Mouse (Mus musculus): ENCODE measurements around the gene Dmtf1.
"Not testable (repeated sequence)": the region's sequence is repeated elsewhere in the genome, so short reads cannot be mapped to it uniquely, and the experiment has no call there.

Gene Dmtf1

DNA sequence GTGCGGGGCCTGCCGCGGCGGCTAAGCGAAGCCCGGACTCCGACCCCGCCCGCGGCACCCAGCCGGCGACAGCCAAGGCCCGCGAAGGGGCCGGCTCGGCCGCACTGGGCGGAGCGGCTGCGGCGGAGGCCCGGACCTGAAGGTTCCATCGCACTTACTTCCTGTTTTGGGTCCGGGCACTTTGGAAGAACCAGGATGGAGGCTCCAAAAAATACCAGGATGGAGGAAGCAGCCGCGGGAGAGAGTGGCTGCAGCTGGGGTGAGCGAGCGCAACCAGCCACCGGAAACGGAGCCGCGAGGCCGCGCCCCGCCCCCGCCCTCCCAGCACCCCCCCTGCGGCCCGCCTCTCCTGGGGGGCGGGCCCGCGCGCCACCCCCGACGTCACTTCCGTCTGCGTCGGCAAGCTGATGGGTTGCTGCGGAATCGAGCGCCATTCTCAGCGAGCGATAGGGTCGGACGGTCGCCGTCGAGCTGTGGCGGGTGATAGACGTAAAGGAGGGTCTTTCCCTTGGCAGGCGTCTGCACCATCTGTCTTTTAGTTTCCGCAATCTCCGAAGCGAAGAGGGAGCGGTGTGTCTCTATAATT is at the start of gene Dmtf1:
Gene Dmtf1 (minus strand): TSS at position 321 of the 586 bp plus-strand sequence.
- DNase-seq: peak; percentile 84 to 87

DNA sequence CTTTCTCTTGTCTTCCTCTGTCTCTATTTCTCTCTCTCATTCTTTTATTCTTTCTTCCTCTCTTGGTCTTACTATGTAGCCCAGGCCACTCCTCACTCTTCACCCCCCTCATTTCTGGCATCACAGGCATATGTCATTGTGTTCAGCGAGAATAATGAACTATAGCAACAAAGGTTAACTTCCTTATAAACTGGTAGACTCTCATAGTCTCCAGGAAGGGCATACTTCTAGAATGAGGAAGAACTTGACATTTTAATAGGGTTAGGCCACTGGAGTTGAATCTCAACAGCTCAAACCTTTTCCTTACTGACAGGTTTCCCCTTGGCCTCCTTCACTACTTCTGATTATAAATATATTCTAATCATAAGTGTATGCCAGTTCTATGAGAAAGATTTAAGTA is 24.9 kb upstream of the Dmtf1 start:
- no peak for DNase-seq

DNA sequence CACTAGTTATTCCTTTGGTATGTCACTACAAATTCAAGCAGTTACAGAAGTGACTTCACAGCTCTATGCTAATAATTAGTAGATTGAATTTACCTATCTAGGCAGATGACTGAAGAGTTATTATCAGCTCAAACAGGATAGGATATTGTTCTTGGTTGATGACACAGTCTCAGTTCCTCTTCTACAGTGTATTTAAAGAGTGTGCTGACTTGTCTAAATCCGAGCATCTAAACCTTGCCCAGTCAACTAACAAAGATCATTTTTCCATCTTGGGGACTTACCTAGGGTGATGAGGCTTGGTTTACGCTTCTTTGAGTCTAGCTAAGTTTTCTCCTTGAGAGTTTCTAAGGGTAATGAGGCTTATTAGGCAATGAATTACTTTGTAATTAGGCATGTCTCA is 11.7 kb upstream of the Dmtf1 start:
- no peak for DNase-seq

DNA sequence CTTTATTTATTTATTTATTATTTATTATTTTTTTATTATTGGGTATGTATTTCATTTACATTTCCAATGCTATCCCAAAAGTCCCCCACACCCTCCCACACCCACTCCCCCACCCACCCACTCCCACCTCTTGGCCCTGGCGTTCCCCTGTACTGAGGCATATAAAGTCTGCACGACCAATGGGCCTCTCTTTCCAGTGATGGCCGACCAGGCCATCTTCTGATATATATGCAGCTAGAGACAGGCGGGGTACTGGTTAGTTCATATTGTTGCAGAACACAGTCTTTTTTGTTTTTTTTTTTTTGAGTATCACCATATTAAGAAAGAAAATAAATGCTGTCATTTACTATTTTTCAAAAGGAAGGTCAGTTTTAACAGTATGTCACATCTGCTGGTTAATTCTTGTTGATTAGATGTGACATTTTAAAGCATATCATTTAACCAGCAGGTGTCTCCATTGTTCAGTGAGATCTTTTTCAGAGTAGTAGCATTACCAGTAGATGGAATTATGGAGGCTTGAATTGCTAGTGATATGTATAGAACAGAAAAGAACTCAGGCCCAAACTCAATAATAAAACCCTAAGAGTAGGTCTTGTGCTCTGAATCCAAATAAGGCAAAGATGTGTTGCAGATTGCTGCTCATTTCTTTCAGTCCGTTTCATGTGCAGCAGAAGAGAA is 7.9 kb upstream of the Dmtf1 start:
- DNase-seq: not testable (repeated sequence)

DNA sequence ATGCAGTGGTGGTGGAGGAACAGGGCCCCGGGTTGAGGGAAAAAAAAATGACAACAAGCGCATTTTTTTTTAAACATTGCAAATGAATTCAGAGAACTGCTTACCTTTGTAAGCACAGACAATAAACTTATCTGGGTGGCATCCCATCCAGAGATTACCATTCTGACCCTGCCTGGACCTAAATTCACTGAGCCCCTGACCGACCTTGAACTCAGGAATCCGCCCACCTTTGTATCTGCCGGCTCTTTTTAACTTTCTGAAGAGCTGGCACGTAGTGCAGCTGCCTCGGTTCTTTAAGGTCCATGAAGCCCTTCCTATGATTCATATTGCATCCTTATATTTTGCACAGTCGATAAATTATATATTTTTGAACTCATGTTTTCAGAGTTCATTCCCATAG is 4.8 kb upstream of the Dmtf1 start:
- no peak for DNase-seq

DNA sequence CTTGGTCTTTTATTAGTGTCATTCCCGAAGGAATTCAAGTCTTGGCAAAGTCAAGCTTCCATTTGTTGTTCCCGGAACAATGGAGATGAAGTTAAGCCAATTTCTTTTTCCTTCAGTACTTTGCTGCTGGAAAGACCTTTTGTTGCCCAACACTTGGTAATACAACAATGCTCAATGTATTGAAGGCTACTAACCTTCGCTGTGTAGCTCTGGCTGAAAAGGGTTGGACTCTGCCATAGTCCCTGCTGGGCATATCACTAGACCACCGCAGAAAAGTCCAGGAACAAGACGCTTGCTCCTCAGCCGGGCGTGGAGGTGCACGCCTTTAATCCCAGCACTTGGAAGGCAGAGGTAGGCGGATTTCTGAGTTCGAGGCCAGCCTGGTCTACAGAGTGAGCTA is 3.6 kb upstream of the Dmtf1 start:
- not testable (repeated sequence) for DNase-seq

DNA sequence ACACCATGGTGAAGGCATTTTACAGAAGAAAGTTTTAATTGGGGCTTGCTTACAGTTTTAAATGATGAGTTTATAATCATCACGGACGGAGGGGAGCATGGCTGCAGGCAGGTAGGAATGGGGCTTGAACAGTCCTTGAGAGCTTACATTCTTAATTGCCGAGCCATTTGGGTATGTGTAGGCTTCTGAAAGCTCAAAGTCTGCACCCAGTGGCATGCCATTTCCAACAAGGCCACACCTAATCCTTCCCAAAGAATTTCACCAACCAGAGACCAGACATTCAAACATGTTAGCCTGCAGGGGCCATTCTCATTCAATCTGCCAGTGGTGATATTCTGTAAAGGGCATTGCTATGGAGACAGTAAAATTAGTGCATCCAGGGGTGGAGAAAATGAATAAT is 1.8 kb upstream of the Dmtf1 start:
- DNase-seq: no peak

DNA sequence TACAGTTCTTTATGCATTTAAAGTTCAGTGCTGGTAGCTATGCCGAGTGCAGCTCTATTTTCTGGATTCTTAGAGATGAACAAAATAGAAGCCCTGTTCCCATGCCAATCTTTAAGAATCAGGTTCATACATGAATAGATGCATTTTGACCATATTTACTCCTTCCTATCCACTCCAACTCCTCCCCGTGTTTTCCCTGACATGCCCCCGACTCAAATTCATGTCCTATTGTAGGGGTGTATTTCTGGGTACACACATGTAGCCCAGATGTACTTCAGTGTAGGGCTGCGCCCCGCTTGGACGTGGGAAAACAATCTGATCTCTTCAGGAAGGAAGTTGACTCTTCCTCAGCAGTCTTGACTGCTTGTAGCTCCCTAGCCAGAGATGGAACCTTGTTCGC is 512 bp upstream of the Dmtf1 start:
- peak in 1 of 2 experiments; percentile 18 for DNase-seq

DNA sequence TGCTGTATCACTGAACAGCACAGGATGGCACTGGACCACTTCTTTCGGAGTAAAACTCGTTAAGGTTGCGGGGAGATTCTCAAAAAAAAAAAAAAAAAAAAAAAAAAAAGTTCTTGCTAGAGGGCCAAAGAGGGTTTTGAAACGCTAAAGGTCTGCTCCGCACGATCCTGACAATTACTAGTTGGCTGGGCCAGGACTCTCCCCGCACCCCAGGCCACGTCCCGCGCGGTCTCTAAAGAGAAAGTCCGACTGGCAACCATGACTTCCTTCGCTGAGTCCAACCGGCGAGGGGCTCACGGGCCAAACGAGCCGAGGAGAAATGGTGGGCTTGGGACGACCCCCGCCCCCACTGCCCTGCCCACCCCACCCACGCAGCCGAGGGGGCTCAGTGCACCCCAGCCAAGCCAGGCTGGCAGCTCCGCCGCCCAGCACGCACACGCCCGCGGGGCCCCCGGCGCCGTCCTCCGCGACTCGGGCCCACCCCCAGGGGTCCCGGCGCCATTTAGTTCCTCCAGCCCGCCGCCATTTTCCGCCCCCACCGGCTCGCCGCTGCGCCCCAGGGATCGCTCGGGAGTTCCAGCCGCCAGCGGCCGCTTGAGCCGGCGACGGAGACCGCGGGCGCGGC is 633 bp downstream of the Dmtf1 start:
- DNase-seq: no peak

DNA sequence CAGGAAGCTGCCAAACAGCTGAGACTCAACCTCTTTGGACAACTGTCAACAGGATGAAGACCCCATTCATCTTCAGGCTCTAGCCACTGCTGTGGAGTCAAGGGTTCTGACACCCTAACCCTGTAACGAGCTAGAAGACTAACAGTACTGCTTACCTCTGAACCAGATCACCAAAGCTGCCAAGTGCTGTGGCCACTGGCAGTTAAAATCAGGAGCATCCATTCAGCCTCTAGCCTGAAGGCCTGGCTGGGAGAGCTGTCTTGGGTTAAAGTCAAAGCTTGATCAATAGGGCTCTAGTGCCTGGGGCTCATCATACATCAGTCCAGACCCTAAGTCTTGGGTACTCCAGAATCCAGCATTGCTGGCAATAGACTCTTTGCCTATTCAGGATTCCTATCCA is 4.2 kb downstream of the Dmtf1 start:
- no peak for DNase-seq

DNA sequence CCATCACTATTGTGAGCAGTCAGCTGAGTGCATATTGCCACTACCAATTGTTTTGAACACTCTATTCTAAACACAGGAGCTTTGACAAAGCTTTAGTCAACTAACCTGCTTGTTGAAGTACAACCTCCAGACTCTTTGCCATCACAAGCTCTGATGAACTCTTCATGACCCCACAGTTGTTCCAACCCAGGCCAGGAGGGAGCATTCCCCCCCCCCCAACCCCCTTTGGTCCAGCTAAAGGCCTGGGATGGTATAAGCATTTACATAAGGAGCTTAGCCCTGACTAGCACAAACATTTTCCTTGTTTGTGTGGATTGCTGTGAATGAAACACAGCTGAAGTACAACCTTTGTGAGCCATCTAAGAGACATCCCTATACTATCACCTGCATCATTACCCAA is 4.8 kb downstream of the Dmtf1 start:
- no peak for DNase-seq

DNA sequence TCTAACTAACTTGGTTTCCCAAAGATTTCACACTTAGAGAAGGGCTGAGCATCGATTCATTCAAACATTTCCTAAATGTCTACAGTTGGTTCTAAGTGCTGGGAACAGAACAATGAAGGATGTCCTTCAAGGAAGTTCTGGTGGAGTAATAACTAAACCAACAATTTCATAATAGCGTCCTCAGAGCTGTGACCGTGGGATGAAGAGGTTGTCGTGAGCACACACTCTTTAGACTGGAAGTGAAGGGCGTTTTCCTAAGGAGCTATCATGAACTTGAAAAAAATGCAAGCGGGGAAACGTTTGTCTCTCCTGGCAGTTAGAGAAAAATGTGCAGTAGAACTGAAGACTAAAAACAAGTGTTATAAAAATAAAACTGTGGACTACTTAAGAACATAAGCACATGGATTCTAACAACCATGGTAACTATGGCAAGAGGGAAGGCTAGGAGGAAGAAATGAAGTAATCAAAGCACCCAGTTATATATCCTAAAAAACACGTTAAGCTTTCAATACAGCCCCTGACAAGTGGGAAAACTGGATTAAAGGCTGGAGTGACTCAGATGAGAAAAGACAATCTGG is 12.2 kb downstream of the Dmtf1 start:
- no peak for DNase-seq

DNA sequence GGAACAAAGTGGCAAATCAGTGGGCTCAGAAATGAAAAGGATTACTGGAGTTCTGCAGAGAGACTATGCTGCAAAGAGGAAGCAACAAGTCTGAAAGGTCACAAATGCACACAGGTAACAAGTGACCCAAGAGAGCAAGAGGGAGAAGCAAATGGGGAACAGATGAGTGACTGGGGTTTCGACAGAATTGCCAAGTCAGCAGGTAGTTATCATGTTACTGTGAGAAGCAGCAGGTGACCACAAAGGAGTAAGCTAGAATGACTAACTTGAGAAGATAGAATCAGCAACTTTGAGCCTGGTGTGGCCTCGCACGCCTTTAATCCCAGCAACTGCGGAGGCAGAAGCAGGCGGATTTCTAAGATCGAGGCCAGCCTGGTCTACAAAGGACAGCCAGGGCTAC is 19.2 kb downstream of the Dmtf1 start:
- DNase-seq: no peak

DNA sequence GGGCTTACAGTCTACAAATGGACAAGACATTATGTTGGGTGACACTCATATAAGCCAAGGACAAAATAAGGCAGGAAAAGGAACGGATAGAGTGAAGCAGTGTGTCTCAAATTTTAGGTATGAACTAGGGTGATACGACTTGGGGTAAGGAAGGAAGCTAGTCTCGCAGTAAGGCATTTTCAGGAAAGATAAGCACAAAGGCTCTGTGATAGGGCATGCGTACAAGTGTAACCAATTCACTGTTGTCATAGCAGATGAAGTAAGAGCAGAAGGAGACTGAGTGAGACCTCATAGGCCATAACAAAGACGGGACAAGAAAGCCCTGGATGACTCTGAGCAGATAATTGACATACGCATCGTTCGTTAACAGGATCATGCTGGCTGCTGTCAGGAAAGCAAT is 20.9 kb downstream of the Dmtf1 start:
- no peak for DNase-seq

DNA sequence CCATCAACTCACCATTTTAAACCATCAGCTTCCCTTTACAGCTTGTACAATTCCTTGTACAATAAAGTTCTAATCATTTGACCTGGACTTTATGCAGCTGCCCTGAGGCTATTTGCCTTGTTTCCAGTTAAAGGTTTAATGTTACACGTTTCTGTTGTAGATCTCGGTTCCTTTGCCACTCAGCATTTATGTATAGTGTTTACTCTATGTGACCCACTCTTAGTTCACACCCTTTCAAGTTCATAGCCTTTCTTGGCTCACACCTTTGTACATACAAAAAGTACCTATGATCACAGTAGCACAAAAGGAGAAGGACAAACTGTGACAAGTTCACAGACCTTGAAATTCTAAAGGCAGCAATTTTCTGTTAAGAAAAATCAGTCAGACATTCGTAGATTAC is 26.0 kb downstream of the Dmtf1 start:
- no peak for DNase-seq

DNA sequence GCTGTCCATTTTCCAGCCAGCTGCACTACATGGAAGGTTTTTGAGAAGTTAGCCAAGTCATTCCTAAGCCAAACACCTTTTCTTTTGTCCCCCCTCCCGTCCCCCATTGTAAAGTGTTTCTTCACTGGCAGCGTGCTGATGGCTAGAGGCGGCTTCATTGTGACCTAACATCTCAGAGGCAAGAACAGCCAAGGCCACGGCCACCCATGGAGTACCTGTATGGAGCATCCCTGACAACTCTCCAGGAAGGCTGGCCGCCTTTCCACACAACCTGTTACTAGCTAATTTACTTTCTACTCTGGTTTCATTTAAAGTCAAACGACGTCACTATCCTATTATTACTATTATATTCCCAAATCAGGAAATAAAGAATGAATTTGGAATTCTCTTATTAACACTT is 29.8 kb downstream of the Dmtf1 start:
- DNase-seq: no peak

DNA sequence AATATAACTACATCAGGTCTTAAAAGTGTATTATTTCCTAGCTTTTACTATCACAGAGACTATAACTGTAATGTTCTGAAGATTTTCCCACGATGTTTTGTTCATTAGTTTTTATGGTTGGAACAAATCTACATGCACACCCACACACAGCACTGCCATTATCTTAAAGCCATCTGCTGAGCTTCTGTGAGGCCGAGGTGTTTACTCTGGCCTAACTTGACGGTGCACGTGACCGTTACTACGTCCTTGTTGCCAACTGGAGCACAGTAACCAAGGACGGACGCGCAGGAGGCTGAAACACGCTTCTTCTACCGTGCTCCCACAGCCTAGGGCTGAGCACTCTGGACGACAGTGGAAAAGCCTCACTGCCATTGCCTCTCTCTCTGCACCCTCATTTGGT is 33.0 kb downstream of the Dmtf1 start:
- no peak for DNase-seq

DNA sequence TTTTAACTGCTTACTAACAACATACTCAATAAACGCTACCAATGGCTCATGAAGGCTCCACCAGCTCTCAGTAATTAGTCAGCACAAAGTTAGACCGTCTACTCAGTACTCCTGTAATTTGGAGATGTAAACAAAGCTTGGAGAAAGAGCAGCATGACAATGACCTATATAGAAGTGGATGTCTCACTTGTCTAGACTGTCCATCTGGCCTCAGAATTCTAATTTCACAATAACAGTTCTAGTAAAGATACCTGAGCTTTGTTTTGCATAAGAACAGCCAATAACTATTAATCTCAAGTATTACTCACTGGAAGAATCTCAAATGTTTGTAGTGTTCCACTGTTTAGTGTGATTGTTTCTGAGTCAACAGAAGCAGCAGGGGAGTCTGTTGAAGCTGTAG is 37.4 kb downstream of the Dmtf1 start:
- no peak for DNase-seq

DNA sequence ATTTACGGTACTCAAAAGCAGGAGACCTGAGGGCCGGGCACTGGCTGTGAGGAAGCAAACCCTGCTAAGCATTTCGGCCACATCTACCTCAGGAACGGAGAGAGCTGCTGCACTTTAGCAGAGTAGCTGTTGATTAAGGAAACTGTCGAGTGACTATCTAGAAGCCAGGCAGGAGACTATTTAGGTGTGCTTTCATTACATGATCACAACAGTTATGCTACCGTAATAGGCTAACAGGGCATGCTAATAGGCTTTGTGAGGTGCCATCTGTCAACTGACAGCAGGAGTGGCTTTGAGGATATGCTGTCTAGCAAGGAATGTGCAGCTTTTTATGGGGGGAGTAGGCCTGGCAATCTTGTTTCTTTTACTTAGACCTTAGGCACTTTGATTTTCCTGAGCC is 47.4 kb downstream of the Dmtf1 start:
- DNase-seq: no peak

DNA sequence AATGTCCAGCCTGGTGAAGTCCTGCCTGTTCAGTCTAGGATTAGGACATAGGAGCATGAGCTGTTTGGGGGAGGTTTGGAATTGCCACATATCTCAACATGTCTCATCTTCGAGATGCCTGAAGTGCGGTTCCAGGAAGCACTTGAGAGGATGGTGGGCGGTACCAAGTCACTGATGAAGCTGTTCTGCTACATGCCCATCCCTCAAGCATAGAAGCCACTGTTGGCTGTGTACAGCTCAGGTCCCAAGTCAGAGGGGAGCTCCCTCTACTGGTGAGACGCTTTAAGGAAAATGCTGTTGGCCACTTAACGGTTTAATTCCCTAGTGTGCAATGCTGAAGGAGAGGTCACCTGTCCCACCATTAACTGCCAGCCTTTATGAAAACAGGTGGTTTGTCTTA is 49.8 kb downstream of the Dmtf1 start:
- DNase-seq: peak; percentile 39 to 46

DNA sequence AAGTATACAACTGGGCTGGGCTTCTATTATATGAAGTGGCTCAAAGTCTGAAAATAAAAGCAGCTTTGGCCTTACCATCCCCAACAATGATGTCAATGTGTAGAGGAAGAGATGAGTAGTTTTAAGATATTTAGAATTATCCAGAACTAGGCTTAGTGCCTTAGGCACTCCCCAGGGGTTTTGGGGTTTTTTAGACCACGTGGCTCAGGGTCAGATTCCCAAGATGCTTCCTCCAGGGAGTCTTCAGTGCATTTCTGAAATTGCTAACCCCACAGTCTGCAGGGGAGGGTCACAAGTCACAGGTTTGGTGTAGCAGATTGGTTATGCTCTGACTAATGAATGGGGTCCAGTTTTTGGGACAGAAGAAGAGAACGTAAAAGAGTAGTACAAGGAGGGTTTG is 50.3 kb downstream of the Dmtf1 start:
- no peak for DNase-seq

DNA sequence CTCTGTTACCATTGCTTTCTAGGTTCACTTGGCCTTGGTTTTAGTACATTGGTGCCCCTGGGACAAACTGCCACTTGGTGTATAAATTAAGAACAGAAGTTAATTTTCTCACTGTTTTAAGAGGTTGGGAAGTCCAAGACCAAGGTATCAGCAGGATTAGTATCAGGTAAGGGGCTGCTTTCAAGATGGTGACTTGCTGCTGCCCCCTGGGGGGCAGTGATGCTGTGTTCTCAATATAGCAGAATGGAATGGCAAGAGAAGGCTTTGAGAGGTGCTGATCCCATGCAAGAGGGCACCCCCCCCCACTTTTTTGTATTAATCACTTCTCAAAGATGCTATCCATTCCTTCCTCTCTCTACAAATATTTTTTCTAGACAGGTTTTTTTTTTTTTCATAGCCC is 52.0 kb downstream of the Dmtf1 start:
- DNase-seq: peak; percentile 41 to 49

DNA sequence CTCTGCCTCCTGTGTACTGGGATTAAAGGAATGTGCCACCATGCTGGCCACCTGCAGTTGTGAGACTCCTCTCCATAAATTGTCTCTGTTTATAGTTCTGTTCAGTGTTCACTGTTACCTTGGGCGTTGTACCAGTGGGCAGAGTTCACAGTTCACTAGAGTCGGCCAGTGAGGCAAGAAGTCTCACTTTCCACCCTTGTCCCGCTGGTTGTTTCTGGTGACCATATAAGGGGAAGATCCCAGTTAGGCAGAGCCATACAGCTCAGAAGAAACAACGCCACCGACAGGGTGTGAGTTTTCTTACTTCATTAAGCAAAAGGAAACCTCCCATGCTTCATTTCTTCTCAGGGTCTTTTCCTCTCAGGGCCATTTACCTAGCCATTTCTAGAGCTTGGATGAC is 53.1 kb downstream of the Dmtf1 start:
- no peak for DNase-seq

Measured in thymus, postnatal 36 days (tissue).